Mouse (Mus musculus) kidney, postnatal 0 days (tissue): ENCODE results near the gene Trip11. TPM values are rescaled to one million over a fixed set of nuclear protein-coding genes. Genes with fewer than 3 reads are reported as not detected.
"Not testable (repeated sequence)": the region's sequence is repeated elsewhere in the genome, so short reads cannot be mapped to it uniquely, and the experiment has no call there.

Experiments used
- ATAC-seq: fragments of 200-750 bp; cut with Nextera tagmentation; replicated peaks from 2 replicates; pipeline ENCODE4 v1.8.0; 2017; ENCODE audit warnings: low read depth, moderate number of reproducible peaks, moderate TSS enrichment, moderate library complexity; ENCODE audit not compliant: low FRiP score
- DNase-seq: peaks from one replicate; pipeline ENCODE4 v3.0.0-alpha.2; 2016; ENCODE audit warnings: low spot score
- H3K27ac ChIP-seq: fragments of 300-500 bp; sonication (generic); 2 replicates; pipeline ENCODE4 v1.5.1; 2014; ENCODE audit warnings: mild to moderate bottlenecking
- H3K27me3 ChIP-seq: fragments of 300-500 bp; sonication (generic); 2 replicates; pipeline ENCODE4 v1.6.1; 2014; ENCODE audit warnings: low read length, mixed read lengths; ENCODE audit not compliant: insufficient read depth
- H3K36me3 ChIP-seq: fragments of 300-500 bp; sonication (generic); 2 replicates; pipeline ENCODE4 v1.6.1; 2014; ENCODE audit warnings: low read length, mixed read lengths; ENCODE audit not compliant: insufficient read depth
- H3K4me1 ChIP-seq: fragments of 300-500 bp; sonication (generic); replicated peaks from 2 replicates; pipeline ENCODE4 v1.6.1; 2014; ENCODE audit warnings: antibody characterized with exemption, low read length, mixed read lengths; ENCODE audit not compliant: insufficient read depth
- H3K4me2 ChIP-seq: fragments of 300-500 bp; sonication (generic); 2 replicates; pipeline ENCODE4 v1.6.1; 2014; ENCODE audit warnings: mild to moderate bottlenecking, low read length, moderate library complexity, mixed read lengths
- H3K4me3 ChIP-seq: fragments of 300-500 bp; sonication (generic); replicated peaks from 2 replicates; pipeline ENCODE4 v1.5.1; 2014; ENCODE audit warnings: low read depth, low read length
- H3K9ac ChIP-seq: fragments of 300-500 bp; sonication (generic); 2 replicates; pipeline ENCODE4 v1.6.1; 2014; ENCODE audit warnings: low read depth, low read length
- H3K9me3 ChIP-seq: fragments of 300-500 bp; sonication (generic); replicated peaks from 2 replicates; pipeline ENCODE4 v1.6.1; 2016; ENCODE audit warnings: low read length, inconsistent platforms, mixed read lengths
- CTCF ChIP-seq: IDR thresholded peaks from 2 replicates; pipeline ENCODE4 v1.5.1; 2016; ENCODE audit warnings: antibody characterized with exemption, low read depth, mild to moderate bottlenecking, moderate library complexity
- WGBS: fragments of 180-500 bp; shearing (Covaris S2); extraction: QIAGEN DNeasy Blood & Tissue Kit; methylation state at CpG from one replicate; pipeline ENCODE4 v1.1.7; 2014; 5-methylcytosine and 5-hydroxymethylcytosine counted together
- polyA plus RNA-seq: library from polyadenylated mRNA; unstranded; fragments of >200 nt; fragmentation: Nextera tagmentation; extraction: Ambion mirVana; gene quantifications from 2 replicates; pipeline ENCODE4 v1.2.1, GENCODE M21; 2015

Trip11 gene
- polyA plus RNA-seq: 21.7 and 25.8 TPM in 2 replicates

DNA sequence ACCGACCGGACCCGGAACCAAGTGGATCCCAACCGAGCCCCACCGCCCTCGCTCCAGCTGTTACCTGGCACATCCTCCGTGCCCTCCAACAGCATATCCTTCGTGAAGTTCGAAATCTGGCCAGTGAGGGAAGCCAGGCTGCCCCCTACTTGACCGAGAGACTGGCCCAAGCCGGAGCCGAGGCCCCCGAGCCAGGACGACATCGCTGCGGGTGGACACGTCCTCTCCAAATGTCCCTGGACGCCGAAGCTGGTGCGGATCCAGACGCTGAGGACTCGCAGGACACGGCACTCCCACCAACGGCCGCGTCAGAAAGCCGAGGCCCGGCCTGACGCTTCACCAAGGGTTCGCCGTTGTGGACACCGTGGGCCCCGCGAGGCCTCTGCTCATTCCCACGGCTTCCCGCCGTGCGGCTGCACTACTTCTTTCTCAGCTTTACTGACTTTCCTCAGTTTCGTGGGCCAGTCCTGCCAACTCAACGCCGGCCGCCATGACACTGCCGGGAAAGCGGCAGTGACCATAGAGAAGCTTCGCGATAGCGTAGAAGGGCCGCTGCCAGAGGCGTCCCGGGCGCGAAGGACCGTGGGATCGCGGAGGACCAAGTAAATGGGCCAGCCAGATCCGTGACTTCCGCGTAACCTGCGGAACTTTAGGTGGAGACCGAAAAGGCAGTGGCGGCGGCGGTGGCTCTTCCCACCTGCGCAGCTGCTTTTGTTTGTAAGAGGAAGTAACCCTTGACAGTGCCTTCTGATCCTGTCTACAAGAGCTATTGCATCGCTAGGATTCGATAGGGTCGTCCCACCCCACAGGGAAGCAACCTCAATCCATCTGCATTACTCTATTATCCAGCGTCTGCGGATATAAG is at the start of gene Trip11:
TSS of gene Trip11 (minus strand) at position 642 of the 865 bp plus-strand sequence.
- Histone ChIP-seq H3K9ac (peak within 1 kb of the TSS; percentile 95), H3K9me3 (no peaks in the 10 kb centered on the region), H3K4me3 (peak within 1 kb of the TSS; percentile 98), H3K27me3 (no peaks in the 10 kb centered on the region), H3K27ac (peak within 1 kb of the TSS; percentile 95), H3K4me1 (0 out of 2 replicates have a peak, but pooled peaks cover 8% of the 10 kb centered on the region), H3K4me2 (peak within 1 kb of the TSS; percentile 66), H3K36me3 (peaks cover 9% of the 10 kb centered on the region; the same call in 1 of the 2 replicates)
- TF ChIP-seq CTCF: no peak
- under 1% methylated on average over 69 of the region's 69 CpGs for WGBS
- peak; percentile 95 for DNase-seq
- ATAC-seq: peak; percentile 95

DNA sequence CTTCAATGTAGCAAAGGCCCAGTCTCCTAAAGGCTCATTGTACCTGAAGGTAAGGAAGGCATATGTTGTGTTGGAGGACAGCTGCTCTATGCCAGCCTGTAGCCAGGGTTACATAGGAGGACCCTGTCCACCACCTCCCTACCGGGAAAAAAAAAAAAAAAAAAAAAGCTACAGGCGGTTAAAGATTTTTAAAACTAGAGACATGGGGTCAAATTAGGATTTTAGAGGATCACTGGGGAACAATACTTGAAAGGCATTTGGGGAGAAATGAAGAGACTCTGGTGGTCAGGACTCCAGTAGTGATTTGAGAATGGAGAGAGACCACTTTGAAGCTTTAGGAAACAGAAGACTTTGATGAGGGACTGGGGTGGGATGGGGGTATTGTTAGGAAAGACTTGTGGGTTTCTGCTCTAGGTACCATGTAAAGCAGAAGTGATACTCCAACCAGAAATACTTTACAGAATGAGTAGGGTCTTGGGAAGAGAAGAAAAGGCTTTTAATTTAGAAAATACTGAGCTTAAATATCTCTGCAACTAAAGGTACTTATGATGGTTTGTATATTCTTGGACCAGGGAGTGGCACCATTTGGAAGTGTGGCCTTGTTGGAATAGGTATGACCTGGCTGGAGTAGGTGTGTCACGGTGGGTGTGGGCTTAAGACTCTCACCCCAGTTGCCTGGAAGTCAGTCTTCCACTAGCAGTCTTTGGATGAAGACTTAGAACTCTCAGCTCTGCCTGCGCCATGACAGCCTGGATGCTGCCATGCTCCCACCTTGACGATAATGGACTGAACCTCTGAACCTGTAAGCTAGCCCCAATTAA is 46.1 kb upstream of the Trip11 start:
- not testable (repeated sequence) for H3K4me3 ChIP-seq, H3K27me3 ChIP-seq, H3K4me1 ChIP-seq, H3K9me3 ChIP-seq, DNase-seq, H3K9ac ChIP-seq, ATAC-seq, H3K36me3 ChIP-seq
- 88% methylated on average over 5 of the region's 5 CpGs for WGBS
- Histone ChIP-seq H3K27ac (peak overlapping the region; percentile 13; the same call in 1 of the 2 replicates), H3K4me2 (peak overlapping the region; percentile 47)

DNA sequence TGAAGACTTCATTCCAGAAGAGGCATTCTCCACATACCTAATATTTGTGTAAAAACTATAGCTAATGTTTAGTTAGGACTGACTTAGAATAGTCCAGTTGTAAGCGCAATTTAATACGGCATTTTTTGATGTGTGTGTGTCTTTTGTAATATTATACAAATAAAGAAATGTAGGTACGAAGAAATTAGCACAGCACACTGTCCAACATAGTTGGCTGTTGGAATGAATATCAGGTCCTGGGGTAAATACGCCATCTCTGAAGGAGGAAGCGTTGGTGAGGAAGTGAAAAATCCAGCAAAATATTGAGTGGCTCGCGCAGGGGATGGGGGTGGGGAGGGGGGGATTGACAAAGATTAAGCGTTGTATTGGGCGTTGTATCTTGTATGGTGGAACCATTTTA is 45.5 kb upstream of the Trip11 start:
- 51% methylated on average over 9 of the region's 9 CpGs for WGBS
- peak overlapping the region; percentile 13; the same call in 1 of the 2 replicates for H3K27ac ChIP-seq
- H3K4me2 ChIP-seq: peak overlapping the region; percentile 47

DNA sequence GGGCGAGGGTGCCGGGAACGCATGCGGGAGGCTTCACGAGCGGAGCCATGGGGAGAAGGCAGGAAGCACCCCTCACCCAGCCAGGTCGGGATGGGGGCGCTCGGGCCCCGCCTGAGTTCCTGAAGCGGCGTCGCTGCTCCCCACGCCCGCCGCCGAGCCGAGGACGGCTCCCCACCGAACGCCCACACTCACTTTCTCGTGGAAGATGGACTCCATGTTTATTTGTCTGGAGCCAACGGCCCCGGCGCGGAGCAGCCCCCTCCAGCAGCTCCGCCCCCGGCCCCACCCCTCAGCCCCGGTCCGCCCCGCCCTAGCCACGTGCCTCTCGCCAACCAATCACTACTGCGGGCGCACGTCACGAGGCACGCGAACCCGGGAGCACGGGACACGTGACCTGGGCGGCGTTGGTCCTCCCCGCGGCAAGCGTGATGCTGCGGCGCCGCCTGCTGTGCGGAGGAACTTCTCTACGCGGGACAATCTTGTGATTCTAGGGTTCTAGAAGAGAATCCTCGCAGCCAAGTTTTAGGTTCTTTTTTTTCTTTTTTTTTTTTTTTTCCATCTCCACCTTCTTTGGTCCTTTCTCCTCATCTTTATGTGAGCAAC is 45.0 kb upstream of the Trip11 start, which contains the start of gene Atxn3:
TSS of gene Atxn3 (minus strand) at position 305 of the 603 bp plus-strand sequence.
- Histone ChIP-seq H3K9me3 (no peaks in the 10 kb centered on the region), H3K9ac (peak within 1 kb of the TSS; percentile 81), H3K4me2 (peak within 1 kb of the TSS; percentile 64), H3K4me3 (peak within 1 kb of the TSS; percentile 81), H3K27me3 (no peaks in the 10 kb centered on the region), H3K36me3 (no peaks in the 10 kb centered on the region), H3K27ac (peak within 1 kb of the TSS; percentile 71), H3K4me1 (no peaks in the 10 kb centered on the region)
- TF ChIP-seq CTCF: peak; percentile 80
- peak; percentile 98 for DNase-seq
- ATAC-seq: peak; percentile 99
- WGBS: 1% methylated on average over 49 of the region's 54 CpGs

More for the DNA sequence above, 45.5 kb upstream of the Trip11 start:
- Histone ChIP-seq H3K27me3 (no peaks in the 10 kb centered on the region), H3K4me1 (no peaks in the 10 kb centered on the region), H3K9ac (0 out of 2 replicates have a peak overlapping the region, but pooled peaks have one; percentile 27), H3K9me3 (no peaks in the 10 kb centered on the region), H3K36me3 (no peaks in the 10 kb centered on the region), H3K4me3 (peak overlapping the region; percentile 22)
- ATAC-seq (no peak), DNase-seq (no peak)
- no peak for TF ChIP-seq CTCF

DNA sequence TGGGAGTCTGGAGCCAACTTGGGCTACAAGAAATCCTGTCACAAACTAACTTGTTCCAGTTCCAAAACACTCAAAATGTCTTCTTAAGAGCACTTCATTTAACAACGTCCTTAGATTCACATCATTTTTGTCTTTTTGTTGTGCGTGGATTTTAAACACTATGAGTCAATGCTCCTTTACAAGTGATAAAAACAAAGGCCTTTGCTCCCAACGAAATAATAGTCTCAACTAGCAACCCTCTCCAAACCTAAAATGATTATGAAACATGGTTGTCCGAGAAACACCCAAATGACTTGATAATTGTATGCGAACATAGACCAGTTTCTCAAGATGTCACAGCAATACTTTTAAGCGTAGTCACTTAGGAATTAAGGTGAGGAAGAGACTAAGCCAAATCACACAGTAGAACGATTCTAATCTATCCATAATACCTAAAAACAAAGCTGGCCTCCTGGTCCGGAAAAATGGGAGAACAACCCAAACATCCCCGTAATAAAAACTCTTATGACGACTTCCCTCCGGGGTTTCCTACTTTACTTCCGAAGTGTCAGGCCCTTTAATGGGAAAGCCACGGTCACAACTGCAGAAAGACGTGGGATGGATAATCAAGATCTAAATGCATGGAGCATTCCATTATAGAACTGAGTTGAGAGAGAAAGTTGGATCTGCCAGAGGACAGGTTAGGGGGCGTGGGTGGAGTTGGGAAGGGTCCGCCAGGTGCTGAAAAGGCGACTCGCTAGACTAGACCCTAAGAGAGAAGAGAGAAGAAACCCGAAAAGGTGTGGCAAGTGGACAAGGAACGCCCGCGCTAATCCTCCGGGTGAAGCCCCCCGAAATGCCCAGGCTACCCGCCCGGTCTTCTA is 44.2 kb upstream of the Trip11 start:
- peak; percentile 43 for DNase-seq
- H3K4me2 ChIP-seq: peak overlapping the region; percentile 64
- no peaks in the 10 kb centered on the region for H3K36me3 ChIP-seq
- H3K9ac ChIP-seq: peak overlapping the region; percentile 81
- peak overlapping the region; percentile 81 for H3K4me3 ChIP-seq
- H3K9me3 ChIP-seq: no peaks in the 10 kb centered on the region
- no peaks in the 10 kb centered on the region for H3K27me3 ChIP-seq
- 16% methylated on average over 23 of the region's 26 CpGs for WGBS
- TF ChIP-seq CTCF: no peak
- H3K27ac ChIP-seq: peak overlapping the region; percentile 71; the same call in 1 of the 2 replicates
- no peak for ATAC-seq
- no peaks in the 10 kb centered on the region for H3K4me1 ChIP-seq

DNA sequence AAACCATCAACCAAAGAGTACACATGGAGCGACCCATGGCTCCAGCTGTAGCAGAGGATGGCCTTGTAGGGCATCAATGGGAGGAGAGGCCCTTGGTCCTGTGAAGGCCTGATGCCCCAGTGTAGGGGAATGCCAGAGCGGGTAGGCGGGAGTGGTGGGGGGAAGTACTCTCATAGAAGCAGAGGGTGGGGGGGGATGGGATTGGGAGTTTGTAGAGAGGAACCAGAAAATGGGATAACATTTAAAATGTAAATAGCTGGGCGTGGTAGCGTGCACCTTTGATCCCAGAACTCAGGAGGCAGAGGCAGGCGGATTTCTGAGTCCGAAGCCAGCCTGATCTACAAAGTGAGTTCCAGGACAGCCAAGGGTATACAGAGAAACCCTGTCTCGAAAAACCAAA is 42.8 kb upstream of the Trip11 start:
- ATAC-seq, H3K9me3 ChIP-seq, H3K4me2 ChIP-seq, H3K36me3 ChIP-seq, H3K27me3 ChIP-seq, H3K4me3 ChIP-seq, H3K27ac ChIP-seq, H3K9ac ChIP-seq, DNase-seq, H3K4me1 ChIP-seq: not testable (repeated sequence)
- WGBS: 93% methylated on average over 8 of the region's 8 CpGs
